Mouse (Mus musculus) embryo, embryonic 11 days (tissue): ENCODE data around the gene Slc4a10.
"Not testable (repeated sequence)": the region's sequence is repeated elsewhere in the genome, so short reads cannot be mapped to it uniquely, and the experiment has no call there.

Experiments
- DNase-seq: peaks from one replicate; pipeline ENCODE4 v3.0.0-alpha.2; 2015

Slc4a10 gene

GRCm38 (mm10) chr2:62046421-62046845 is at the start of gene Slc4a10:
Gene Slc4a10 (plus strand): TSS chr2:62046462.
- DNase-seq: peak; percentile 27

GRCm38 (mm10) chr2:62001251-62001650 is 45.0 kb upstream of the Slc4a10 start:
- not testable (repeated sequence) for DNase-seq

GRCm38 (mm10) chr2:62018209-62018608 is 28.1 kb upstream of the Slc4a10 start:
- no peak for DNase-seq

GRCm38 (mm10) chr2:62046861-62047503 is 720 bp downstream of the Slc4a10 start:
- no peak for DNase-seq

- peak; percentile 78 for DNase-seq
Measured at GRCm38 (mm10) chr2:62047504-62048005, 1.3 kb downstream of the Slc4a10 start.

- peak; percentile 29 for DNase-seq
Measured at GRCm38 (mm10) chr2:62048116-62048515, 1.9 kb downstream of the Slc4a10 start.

GRCm38 (mm10) chr2:62076512-62076911 is 30.2 kb downstream of the Slc4a10 start:
- DNase-seq: no peak

GRCm38 (mm10) chr2:62087566-62087965 is 41.3 kb downstream of the Slc4a10 start:
- no peak for DNase-seq

- no peak for DNase-seq
Measured at GRCm38 (mm10) chr2:62088715-62089114, 42.5 kb downstream of the Slc4a10 start.

GRCm38 (mm10) chr2:62089208-62089607 is 42.9 kb downstream of the Slc4a10 start:
- no peak for DNase-seq

- no peak for DNase-seq
Measured at GRCm38 (mm10) chr2:62100526-62100925, 54.3 kb downstream of the Slc4a10 start.

GRCm38 (mm10) chr2:62115346-62115745 is 69.1 kb downstream of the Slc4a10 start:
- no peak for DNase-seq

GRCm38 (mm10) chr2:62129975-62130374 is 83.7 kb downstream of the Slc4a10 start:
- no peak for DNase-seq

- peak; percentile 2 for DNase-seq
Measured at GRCm38 (mm10) chr2:62134911-62135310, 88.6 kb downstream of the Slc4a10 start.

- DNase-seq: no peak
Measured at GRCm38 (mm10) chr2:62147636-62148035, 101.4 kb downstream of the Slc4a10 start.

- DNase-seq: no peak
Measured at GRCm38 (mm10) chr2:62149421-62149820, 103.2 kb downstream of the Slc4a10 start.

GRCm38 (mm10) chr2:62150830-62151229 is 104.6 kb downstream of the Slc4a10 start:
- no peak for DNase-seq

- no peak for DNase-seq
Measured at GRCm38 (mm10) chr2:62210109-62210508, 163.8 kb downstream of the Slc4a10 start.

- no peak for DNase-seq
Measured at GRCm38 (mm10) chr2:62211106-62211505, 164.8 kb downstream of the Slc4a10 start.

- no peak for DNase-seq
Measured at GRCm38 (mm10) chr2:62227563-62227962, 181.3 kb downstream of the Slc4a10 start.

- DNase-seq: no peak
Measured at GRCm38 (mm10) chr2:62231271-62231670, 185.0 kb downstream of the Slc4a10 start.

GRCm38 (mm10) chr2:62244167-62244566 is 197.9 kb downstream of the Slc4a10 start:
- peak; percentile 14 for DNase-seq

- DNase-seq: no peak
Measured at GRCm38 (mm10) chr2:62268467-62268866, 222.2 kb downstream of the Slc4a10 start.

- DNase-seq: no peak
Measured at GRCm38 (mm10) chr2:62271840-62272239, 225.6 kb downstream of the Slc4a10 start.

GRCm38 (mm10) chr2:62278779-62279178 is 232.5 kb downstream of the Slc4a10 start:
- DNase-seq: no peak
